Mouse (Mus musculus) embryonic facial prominence, embryonic 13.5 days (tissue): ENCODE data around the gene Capn3. TPM values are rescaled to one million over a fixed set of nuclear protein-coding genes. Genes with fewer than 3 reads are reported as not detected.

Source experiments
- ATAC-seq: fragments of 200-750 bp; cut with Nextera tagmentation; 2 replicates; pipeline ENCODE4 v1.8.0; 2017; ENCODE audit warnings: low read depth; ENCODE audit not compliant: insufficient number of reproducible peaks, insufficient read depth, low FRiP score, low TSS enrichment
- H3K27ac ChIP-seq: fragments of 300-500 bp; sonication (generic); 2 replicates; pipeline ENCODE4 v1.5.1; 2015; ENCODE audit warnings: moderate library complexity, mild to moderate bottlenecking, inconsistent platforms
- H3K27me3 ChIP-seq: fragments of 300-500 bp; sonication (generic); 2 replicates; pipeline ENCODE4 v1.6.1; 2015; ENCODE audit warnings: mild to moderate bottlenecking, inconsistent platforms
- H3K36me3 ChIP-seq: fragments of 300-500 bp; sonication (generic); 2 replicates; pipeline ENCODE4 v1.6.1; 2015; ENCODE audit warnings: mild to moderate bottlenecking, inconsistent platforms
- H3K4me1 ChIP-seq: fragments of 300-500 bp; sonication (generic); 2 replicates; pipeline ENCODE4 v1.6.1; 2015; ENCODE audit warnings: inconsistent platforms
- H3K4me2 ChIP-seq: fragments of 300-500 bp; sonication (generic); 2 replicates; pipeline ENCODE4 v1.6.1; 2015; ENCODE audit warnings: moderate library complexity, mild to moderate bottlenecking, inconsistent platforms
- H3K4me3 ChIP-seq: fragments of 300-500 bp; sonication (generic); 2 replicates; pipeline ENCODE4 v1.5.1; 2015; ENCODE audit warnings: mild to moderate bottlenecking, inconsistent platforms
- H3K9ac ChIP-seq: fragments of 300-500 bp; sonication (generic); 2 replicates; pipeline ENCODE4 v1.6.1; 2015; ENCODE audit warnings: mild to moderate bottlenecking, inconsistent platforms
- H3K9me3 ChIP-seq: fragments of 300-500 bp; sonication (generic); 2 replicates; pipeline ENCODE4 v1.6.1; 2016; ENCODE audit warnings: inconsistent platforms
- WGBS: fragments of 180-500 bp; shearing (Covaris S2); methylation state at CpG from one replicate; pipeline ENCODE4 v1.1.7; 2015; ENCODE audit warnings: mixed read lengths; 5-methylcytosine and 5-hydroxymethylcytosine counted together
- polyA plus RNA-seq: library from polyadenylated mRNA; unstranded; fragments of >200 nt; fragmentation: Nextera tagmentation; extraction: Ambion mirVana; gene quantifications from 2 replicates; pipeline ENCODE4 v1.2.1, GENCODE M21; 2015

Gene Capn3
- polyA plus RNA-seq, 1 experiment from 2014 or later = 0.87 TPM

DNA sequence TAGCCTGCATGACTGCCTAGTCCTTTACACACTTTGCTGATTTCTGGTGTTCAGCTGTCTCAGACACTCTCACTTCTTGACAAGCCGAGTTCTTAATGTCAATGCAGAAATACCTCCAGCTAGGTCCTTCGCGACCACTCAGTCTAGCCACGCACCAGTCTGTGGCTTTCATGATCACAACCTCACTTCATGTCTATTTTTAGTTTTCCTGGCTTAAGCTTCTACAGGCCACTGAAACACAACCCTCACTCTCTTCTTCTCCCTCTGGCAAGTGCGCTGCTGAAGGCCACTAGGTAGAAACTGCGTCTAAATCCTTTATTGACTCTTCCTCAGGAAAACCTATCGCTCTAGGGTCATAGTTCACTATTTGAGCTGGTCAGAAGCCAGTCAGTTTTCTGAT, 7.5 kb downstream of the Capn3 start:
- Histone ChIP-seq H3K4me3 (no peak overlapping the region), H3K9ac (no peak overlapping the region), H3K27me3 (no peaks in the 10 kb centered on the region), H3K4me2 (no peak overlapping the region), H3K9me3 (no peaks in the 10 kb centered on the region), H3K36me3 (no peaks in the 10 kb centered on the region), H3K27ac (no peak overlapping the region), H3K4me1 (0 out of 2 replicates have a peak, but pooled peaks cover 3% of the 10 kb centered on the region)
- no peak for ATAC-seq
- 84% methylated on average over 7 of the region's 7 CpGs for WGBS

- no peak overlapping the region for H3K4me3 ChIP-seq
- WGBS = 76% methylated on average over 8 of the region's 8 CpGs
- no peak for ATAC-seq
- no peak overlapping the region for H3K27ac ChIP-seq
- no peak overlapping the region for H3K4me2 ChIP-seq
- H3K4me1 ChIP-seq = 0 out of 2 replicates have a peak, but pooled peaks cover 3% of the 10 kb centered on the region
- no peak overlapping the region for H3K9ac ChIP-seq
- H3K27me3 ChIP-seq = no peaks in the 10 kb centered on the region
- H3K9me3 ChIP-seq = no peaks in the 10 kb centered on the region
- no peaks in the 10 kb centered on the region for H3K36me3 ChIP-seq
Observed at GRCm38 (mm10) chr2:120464091-120464490, 8.3 kb downstream of the Capn3 start.

DNA sequence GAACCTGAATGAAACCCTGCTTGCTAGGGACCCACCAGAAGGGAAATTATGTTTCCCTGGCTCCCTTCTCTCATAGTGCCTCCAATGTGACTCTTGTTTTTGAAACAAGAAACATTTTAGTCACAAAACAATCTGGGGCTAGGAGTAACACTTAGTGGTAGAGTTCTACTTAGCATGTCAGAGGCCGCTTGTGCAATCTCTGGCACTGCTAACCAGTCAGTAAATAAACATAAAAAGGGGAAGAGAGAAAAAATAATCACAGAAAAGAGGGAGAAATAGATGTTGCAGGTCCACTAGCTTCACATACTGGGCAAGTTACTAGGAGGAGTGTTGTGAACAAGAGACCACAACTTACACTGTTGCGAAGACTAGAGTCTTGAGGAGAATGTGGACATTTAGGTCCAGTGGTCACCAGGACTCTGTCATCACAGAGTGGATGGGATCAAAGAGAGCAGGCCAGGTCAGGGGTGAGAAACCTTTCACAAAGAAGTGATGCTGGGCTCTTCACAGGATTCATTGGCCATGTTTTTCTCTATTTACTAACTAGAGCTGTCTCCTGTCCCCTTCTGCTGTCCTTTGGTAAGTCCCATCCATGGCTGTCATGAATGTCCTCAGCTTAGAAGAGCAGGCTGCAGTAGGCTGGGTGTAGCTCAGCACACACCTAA, 9.0 kb downstream of the Capn3 start:
- Histone ChIP-seq H3K27me3 (no peaks in the 10 kb centered on the region), H3K4me3 (no peak overlapping the region), H3K4me2 (no peak overlapping the region), H3K9ac (no peak overlapping the region), H3K27ac (no peak overlapping the region), H3K36me3 (no peaks in the 10 kb centered on the region), H3K9me3 (no peaks in the 10 kb centered on the region), H3K4me1 (0 out of 2 replicates have a peak, but pooled peaks cover 3% of the 10 kb centered on the region)
- WGBS = 94% methylated on average over 2 of the region's 2 CpGs
- no peak for ATAC-seq

- H3K27me3 ChIP-seq = no peaks in the 10 kb centered on the region
- no peak overlapping the region for H3K27ac ChIP-seq
- H3K9ac ChIP-seq = no peak overlapping the region
- no peaks in the 10 kb centered on the region for H3K36me3 ChIP-seq
- 0 out of 2 replicates have a peak, but pooled peaks cover 3% of the 10 kb centered on the region for H3K4me1 ChIP-seq
- no peaks in the 10 kb centered on the region for H3K9me3 ChIP-seq
- WGBS = 67% methylated on average over 5 of the region's 5 CpGs
- no peak overlapping the region for H3K4me2 ChIP-seq
- no peak overlapping the region for H3K4me3 ChIP-seq
- no peak for ATAC-seq
Observed at GRCm38 (mm10) chr2:120465397-120465785, 9.6 kb downstream of the Capn3 start.

DNA sequence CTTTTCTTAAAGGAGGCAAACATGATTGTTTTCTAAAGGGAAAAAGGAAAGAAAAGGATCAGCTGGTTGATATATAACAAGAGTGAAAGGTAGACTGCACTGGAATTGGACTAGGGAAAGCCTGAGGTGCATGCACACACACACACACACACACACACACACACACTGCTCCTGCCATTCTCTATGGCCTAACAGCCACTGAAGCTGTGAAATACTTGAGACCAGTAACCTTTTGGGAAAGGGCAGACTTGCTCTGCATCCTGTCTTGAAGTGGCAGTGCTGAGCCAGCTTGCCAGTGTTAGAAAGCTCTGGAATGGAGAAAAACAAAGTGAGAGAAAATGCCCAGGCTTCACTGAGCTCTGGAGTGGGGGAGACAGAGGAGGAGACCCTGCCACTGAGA, 12.2 kb downstream of the Capn3 start:
- Histone ChIP-seq H3K9me3 (no peaks in the 10 kb centered on the region), H3K4me1 (0 out of 2 replicates have a peak, but pooled peaks cover 3% of the 10 kb centered on the region), H3K27ac (no peak overlapping the region), H3K9ac (no peak overlapping the region), H3K27me3 (no peaks in the 10 kb centered on the region), H3K36me3 (no peaks in the 10 kb centered on the region), H3K4me3 (no peak overlapping the region), H3K4me2 (no peak overlapping the region)
- ATAC-seq = no peak

DNA sequence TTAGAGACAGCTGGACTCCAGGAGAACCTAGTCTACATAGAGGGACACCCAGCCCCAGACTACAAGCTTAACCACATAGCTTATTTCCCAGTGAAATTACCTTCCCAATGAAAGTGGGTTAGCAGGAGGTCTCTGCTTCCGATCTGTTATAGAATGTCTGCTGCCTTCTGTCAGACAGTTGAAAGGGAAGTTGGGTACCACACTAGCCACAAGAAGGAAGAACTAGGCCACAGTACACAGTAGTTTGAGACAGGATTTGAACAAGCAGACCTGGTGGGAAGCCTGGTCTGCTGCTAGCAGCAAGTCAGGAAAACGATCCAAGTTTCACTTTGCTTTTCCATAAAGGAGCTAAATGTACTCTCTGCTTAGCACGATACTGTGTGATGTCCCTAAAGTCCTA, 13.4 kb downstream of the Capn3 start:
- Histone ChIP-seq H3K27ac (no peak overlapping the region), H3K4me2 (no peak overlapping the region), H3K4me1 (0 out of 2 replicates have a peak, but pooled peaks cover 3% of the 10 kb centered on the region), H3K4me3 (no peak overlapping the region), H3K27me3 (no peaks in the 10 kb centered on the region), H3K9ac (no peak overlapping the region), H3K9me3 (no peaks in the 10 kb centered on the region), H3K36me3 (no peaks in the 10 kb centered on the region)
- WGBS = 89% methylated on average over 3 of the region's 3 CpGs
- no peak for ATAC-seq

DNA sequence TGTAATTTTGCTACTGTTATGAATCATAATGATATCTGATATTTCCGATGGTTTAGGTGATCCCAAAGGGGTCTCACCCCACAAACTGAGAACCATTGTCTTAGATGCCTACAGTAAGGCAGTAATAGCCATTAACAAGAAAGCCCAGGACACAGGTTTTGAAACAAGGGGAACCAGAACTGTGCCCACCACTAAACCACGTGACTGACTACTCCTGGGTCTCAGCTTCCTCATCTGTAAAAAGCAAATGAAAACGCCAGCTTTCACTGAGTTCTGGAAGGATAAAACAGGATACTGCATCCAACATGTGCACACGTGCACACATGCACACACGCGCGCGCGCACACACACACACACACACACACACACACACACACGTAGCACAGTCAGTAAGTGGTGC, 13.9 kb downstream of the Capn3 start:
- ATAC-seq = no peak
- WGBS = 86% methylated on average over 10 of the region's 10 CpGs

DNA sequence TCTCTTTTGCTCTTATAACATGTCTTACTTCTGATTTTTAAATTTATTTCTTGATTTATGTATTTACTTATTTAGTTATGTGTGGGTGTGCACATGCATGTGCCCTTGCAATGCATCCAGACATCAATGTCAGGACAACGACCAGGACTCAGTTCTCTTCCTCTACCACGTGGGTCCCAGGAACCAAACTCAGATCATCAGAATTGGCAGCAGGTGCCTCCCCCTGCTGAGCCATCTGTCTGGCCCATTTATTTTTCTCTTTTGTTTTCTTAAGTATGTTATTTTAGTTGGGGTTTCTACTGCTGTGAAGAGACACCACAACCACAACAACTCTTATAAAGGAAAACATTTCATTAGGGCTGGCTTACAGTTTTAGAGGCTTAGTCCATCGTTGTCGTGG, 15.0 kb downstream of the Capn3 start:
- Histone ChIP-seq H3K9me3 (no peaks in the 10 kb centered on the region), H3K4me2 (no peak overlapping the region), H3K36me3 (no peaks in the 10 kb centered on the region), H3K4me1 (no peaks in the 10 kb centered on the region), H3K27ac (no peak overlapping the region), H3K27me3 (no peaks in the 10 kb centered on the region), H3K4me3 (no peak overlapping the region), H3K9ac (no peak overlapping the region)
- ATAC-seq = no peak
- WGBS = 80% methylated on average over 4 of the region's 4 CpGs

More for the DNA sequence above, 13.9 kb downstream of the Capn3 start:
- no peaks in the 10 kb centered on the region for H3K36me3 ChIP-seq
- H3K27ac ChIP-seq = no peak overlapping the region
- no peaks in the 10 kb centered on the region for H3K9me3 ChIP-seq
- H3K4me2 ChIP-seq = no peak overlapping the region
- H3K9ac ChIP-seq = no peak overlapping the region
- no peak overlapping the region for H3K4me3 ChIP-seq
- no peaks in the 10 kb centered on the region for H3K27me3 ChIP-seq
- 0 out of 2 replicates have a peak, but pooled peaks cover 3% of the 10 kb centered on the region for H3K4me1 ChIP-seq

- H3K4me1 ChIP-seq = no peaks in the 10 kb centered on the region
- H3K4me2 ChIP-seq = no peak overlapping the region
- ATAC-seq = no peak
- no peak overlapping the region for H3K9ac ChIP-seq
- no peaks in the 10 kb centered on the region for H3K36me3 ChIP-seq
- no peak overlapping the region for H3K4me3 ChIP-seq
- 0 out of 2 replicates have a peak, but pooled peaks cover 3% of the 10 kb centered on the region for H3K27me3 ChIP-seq
- no peak overlapping the region for H3K27ac ChIP-seq
- 72% methylated on average over 13 of the region's 13 CpGs for WGBS
- no peaks in the 10 kb centered on the region for H3K9me3 ChIP-seq
Observed at GRCm38 (mm10) chr2:120476277-120477087, 20.7 kb downstream of the Capn3 start.

- H3K36me3 ChIP-seq = no peaks in the 10 kb centered on the region
- H3K4me2 ChIP-seq = no peak overlapping the region
- H3K27ac ChIP-seq = no peak overlapping the region
- no peak overlapping the region for H3K4me3 ChIP-seq
- H3K27me3 ChIP-seq = 0 out of 2 replicates have a peak, but pooled peaks cover 3% of the 10 kb centered on the region
- no peak overlapping the region for H3K9ac ChIP-seq
- no peaks in the 10 kb centered on the region for H3K9me3 ChIP-seq
- WGBS = 58% methylated on average over 3 of the region's 3 CpGs
- no peak for ATAC-seq
- H3K4me1 ChIP-seq = 0 out of 2 replicates have a peak, but pooled peaks cover 4% of the 10 kb centered on the region
Observed at GRCm38 (mm10) chr2:120478600-120478999, 22.8 kb downstream of the Capn3 start.

- Histone ChIP-seq H3K9ac (no peak overlapping the region), H3K4me3 (no peak overlapping the region), H3K36me3 (no peaks in the 10 kb centered on the region), H3K27me3 (0 out of 2 replicates have a peak, but pooled peaks cover 3% of the 10 kb centered on the region), H3K27ac (no peak overlapping the region), H3K9me3 (no peaks in the 10 kb centered on the region), H3K4me1 (0 out of 2 replicates have a peak, but pooled peaks cover 4% of the 10 kb centered on the region), H3K4me2 (no peak overlapping the region)
- ATAC-seq = no peak
- 79% methylated on average over 8 of the region's 8 CpGs for WGBS
Observed at GRCm38 (mm10) chr2:120481921-120482320, 26.1 kb downstream of the Capn3 start.
